ENCODE assay signal across 28 mouse cellular contexts in genomic region chr12:85700191-85700841, GRCm38 (mm10). TPM values are rescaled to one million over a fixed set of nuclear protein-coding genes. Genes with fewer than 3 reads are reported as not detected.
DNase-seq lines count a peak whose midpoint lies in the region; ATAC-seq and TF ChIP-seq lines count a peak whose summit lies in the region.
"Had no signal": no experiment of that assay in that cellular context is flagged by ENCODE, and none has a peak within 500 bp of the region (broad histone marks: within the 10 kb centered on the region; RNA-seq: fewer than 3 reads in every experiment).

No protein-coding gene starts in this region.

- DNase-seq in heart, adult 11 months, result peak; percentile 76
- no peak for DNase-seq in heart, postnatal 4 days
- no peak for DNase-seq in lung, embryonic 14.5 days
- DNase-seq in lung, postnatal 10 days, result no peak
- DNase-seq in CH12.LX (ENCODE audit: extremely low read depth), result no peak
- DNase-seq in adipocyte (ENCODE audit: low spot score), result peak; percentile 31
- DNase-seq in neural tube, embryonic 10.5 days (ENCODE audit: extremely low spot score, low spot score), result no peak
- DNase-seq in left cerebral cortex, adult 18-20 months (ENCODE audit: low spot score in 2 of 2), result no peak
- DNase-seq: adrenal gland, postnatal 14 days; B cell, adult 2 months; cerebellum, adult 11 months; gastrocnemius, postnatal 14 days; heart, adult 18-20 months; kidney, adult 11 months; kidney, postnatal 4 days; layer of hippocampus, adult 9-11 months; liver, postnatal 0 days; thymus, postnatal 14 days had no signal

- WGBS in lung, embryonic 14.5 days, result 49% methylated on average over 6 of the region's 6 CpGs

- peaks cover 9% of the 10 kb centered on the region; the same call in 1 of the 2 replicates for H3K4me1 ChIP-seq in lung, embryonic 14.5 days (ENCODE audit: insufficient read depth)
- H3K4me1 ChIP-seq in CH12.LX (ENCODE audit: control insufficient read depth in 1 of 2, insufficient read depth in 2 of 2), result peaks cover 33 to 72% of the 10 kb centered on the region in 2 experiments

- dilution Hi-C loops in CH12.LX (cut with MboI; ENCODE audit: extremely low pct_ligation_motif_present, extremely low pct_unique_long_range_greater_than_20kb, low sequenced_read_pairs), result no loop called here

- TF ChIP-seq CTCF in lung, embryonic 14.5 days (IDR thresholded peaks at IDR 0.05; ENCODE audit: low read depth), result no peak
- no peak for TF ChIP-seq CTCF in CH12.LX (conservative IDR thresholded peaks at IDR 0.05 in 1 of 2, IDR thresholded peaks at IDR 0.05 in 1 of 2; ENCODE audit: low read depth in 2 of 2, low read length in 2 of 2)

- H3K4me3 ChIP-seq in lung, embryonic 14.5 days (ENCODE audit: low read depth, low read length), result no peak overlapping the region
- no peak overlapping the region for H3K4me3 ChIP-seq in CH12.LX (replicated peaks in 1 of 3; ENCODE audit: low read depth in 2 of 3, low read length in 2 of 3, poor library complexity in 1 of 3)
- H3K4me3 ChIP-seq: embryonic facial prominence, embryonic 13.5 days; forebrain, embryonic 15.5 days; limb, embryonic 12.5 days; midbrain, embryonic 12.5 days; neural tube, embryonic 12.5 days had no signal

- peak overlapping the region; percentile 19; the same call in 1 of the 2 replicates for H3K27ac ChIP-seq in lung, embryonic 14.5 days (ENCODE audit: low read depth)
- H3K27ac ChIP-seq in CH12.LX (ENCODE audit: insufficient read depth, low read depth), result peak overlapping the region; percentile 40
- H3K27ac ChIP-seq: embryonic facial prominence, embryonic 13.5 days; forebrain, embryonic 15.5 days; limb, embryonic 12.5 days; midbrain, embryonic 12.5 days; neural tube, embryonic 12.5 days had no signal

- no peak for ATAC-seq in lung, embryonic 14.5 days (ENCODE audit: insufficient read depth)
- ATAC-seq: activated CD4-positive, CD25-positive, alpha-beta regulatory T cell, adult 4 months; forebrain, embryonic 15.5 days; liver, postnatal 0 days had no signal

- H3K4me2 ChIP-seq in lung, embryonic 14.5 days, result no peak overlapping the region
- H3K4me2 ChIP-seq in CH12.LX (ENCODE audit: insufficient read depth, low read depth, poor library complexity, severe bottlenecking), result no peak overlapping the region
- H3K4me2 ChIP-seq: embryonic facial prominence, embryonic 13.5 days; forebrain, embryonic 15.5 days; limb, embryonic 12.5 days; liver, embryonic 11.5 days; midbrain, embryonic 12.5 days; neural tube, embryonic 12.5 days had no signal

- no peak for TF ChIP-seq RAD21 in CH12.LX (IDR thresholded peaks at IDR 0.05; ENCODE audit: low read depth, low read length)

- no peak for TF ChIP-seq EP300 in CH12.LX (IDR thresholded peaks at IDR 0.05; ENCODE audit: low read length)

- no peaks in the 10 kb centered on the region for H3K27me3 ChIP-seq in lung, embryonic 14.5 days (ENCODE audit: insufficient read depth, low read length)
- no peaks in the 10 kb centered on the region for H3K27me3 ChIP-seq in CH12.LX (replicated peaks)
- H3K27me3 ChIP-seq: embryonic facial prominence, embryonic 13.5 days; forebrain, embryonic 15.5 days; limb, embryonic 12.5 days had no signal

- H3K36me3 ChIP-seq in lung, embryonic 14.5 days (ENCODE audit: insufficient read depth), result no peaks in the 10 kb centered on the region
- peaks cover 28 to 64% of the 10 kb centered on the region in 2 experiments for H3K36me3 ChIP-seq in CH12.LX (replicated peaks in 1 of 2; ENCODE audit: control insufficient read depth in 1 of 2, insufficient read depth in 1 of 2, low read length in 1 of 2)
- H3K36me3 ChIP-seq: embryonic facial prominence, embryonic 13.5 days; forebrain, embryonic 15.5 days; limb, embryonic 12.5 days; midbrain, embryonic 12.5 days; neural tube, embryonic 12.5 days had no signal

- TF ChIP-seq POLR2A in CH12.LX (IDR thresholded peaks at IDR 0.05; ENCODE audit: low read depth, low read length), result no peak

- H3K9me3 ChIP-seq in lung, embryonic 14.5 days (ENCODE audit: low read depth, low read length), result no peaks in the 10 kb centered on the region
- H3K9me3 ChIP-seq in CH12.LX (replicated peaks; ENCODE audit: low read length), result no peaks in the 10 kb centered on the region
- H3K9me3 ChIP-seq: embryonic facial prominence, embryonic 13.5 days; forebrain, embryonic 15.5 days; limb, embryonic 12.5 days; midbrain, embryonic 12.5 days; neural tube, embryonic 12.5 days had no signal

- H3K9ac ChIP-seq in lung, embryonic 14.5 days, result no peak overlapping the region
- H3K9ac ChIP-seq in CH12.LX (ENCODE audit: insufficient read depth, low read depth), result no peak overlapping the region
- H3K9ac ChIP-seq: embryonic facial prominence, embryonic 13.5 days; forebrain, embryonic 15.5 days; limb, embryonic 12.5 days; liver, postnatal 0 days; midbrain, embryonic 12.5 days; neural tube, embryonic 12.5 days had no signal

- peaks cover 23% of the 10 kb centered on the region for H3K79me2 ChIP-seq in CH12.LX (replicated peaks; ENCODE audit: control insufficient read depth, extremely low read depth, insufficient read depth, poor library complexity, severe bottlenecking)

- in situ Hi-C loops in CH12.LX (cut with MboI; ENCODE audit: low pct_ligation_motif_present, low pct_unique_long_range_greater_than_20kb, low sequenced_read_pairs), result no loop called here

TF ChIP-seq in CH12.LX, 34 proteins besides CTCF, POLR2A, EP300 and RAD21:
- TF ChIP-seq NELFE (IDR thresholded peaks at IDR 0.05; ENCODE audit: low read depth, low read length), result no peak
- TF ChIP-seq GABPA (IDR thresholded peaks at IDR 0.05; ENCODE audit: insufficient replicate concordance, low read depth, low read length), result no peak
- no peak for TF ChIP-seq BHLHE40 (IDR thresholded peaks at IDR 0.05; ENCODE audit: low read depth, low read length)
- no peak for TF ChIP-seq HCFC1 (IDR thresholded peaks at IDR 0.05; ENCODE audit: low read depth, low read length)
- no peak for TF ChIP-seq POLR2AphosphoS2 (IDR thresholded peaks at IDR 0.05; ENCODE audit: low read depth, low read length)
- TF ChIP-seq PAX5 (IDR thresholded peaks at IDR 0.05; ENCODE audit: low read length), result no peak
- TF ChIP-seq MAFK (IDR thresholded peaks at IDR 0.05; ENCODE audit: insufficient replicate concordance, low read length), result no peak
- no peak for TF ChIP-seq IRF4 (IDR thresholded peaks at IDR 0.05; ENCODE audit: low read depth, low read length)
- TF ChIP-seq TBP (conservative IDR thresholded peaks at IDR 0.05; ENCODE audit: low read depth, low read length), result no peak
- TF ChIP-seq USF1 (IDR thresholded peaks at IDR 0.05; ENCODE audit: low read depth, low read length), result no peak
- no peak for TF ChIP-seq CHD2 (IDR thresholded peaks at IDR 0.05; ENCODE audit: low read length)
- no peak for TF ChIP-seq JUN (IDR thresholded peaks at IDR 0.05; ENCODE audit: insufficient read depth, low read depth, low read length)
- no peak for TF ChIP-seq E2F4 (IDR thresholded peaks at IDR 0.05; ENCODE audit: insufficient replicate concordance, low read depth, low read length)
- no peak for TF ChIP-seq ZNF384 (IDR thresholded peaks at IDR 0.05; ENCODE audit: low read depth, low read length)

RNA-seq across cellular contexts. Expression of gene Batf, which starts 13.8 kb away (rescaled TPM):
- 1 to 10 TPM in 1 of 2 experiments, under 1 TPM in 1; 0.74 to 1.5 TPM for total RNA-seq in heart, postnatal 4 days (2021)
- 2.5 and 2.7 TPM in 2 replicates for polyA plus RNA-seq in lung, embryonic 14.5 days (2014; fragmentation: Nextera tagmentation; extraction: Ambion mirVana)
- total RNA-seq in CH12.LX (2012; rRNA removed), result 137 and 141 TPM in 2 replicates
- 128 and 142 TPM in 2 replicates for total RNA-seq in CH12.LX (2014; rRNA removed)
- polyA plus RNA-seq in CH12.LX (2012; ENCODE audit: insufficient read length, low read depth), result 89.2 and 104 TPM in 2 replicates
- total RNA-seq in left cerebral cortex, adult 18-20 months (2021), result under 1 TPM; 0.40 to 0.73 TPM

RNA-seq across cellular contexts. Expression of gene Flvcr2, which starts 46.0 kb away (rescaled TPM):
- total RNA-seq in heart, postnatal 4 days (2021), result 1 to 10 TPM; 4.9 to 6.0 TPM
- polyA plus RNA-seq in lung, embryonic 14.5 days (2014; fragmentation: Nextera tagmentation; extraction: Ambion mirVana), result 2.2 and 2.8 TPM in 2 replicates
- total RNA-seq in CH12.LX (2012; rRNA removed), result 0.04 TPM in 1 of 2 replicates, not detected in the other
- total RNA-seq in CH12.LX (2014; rRNA removed), result not detected in 2 replicates
- polyA plus RNA-seq in CH12.LX (2012; ENCODE audit: insufficient read length, low read depth), result 0.14 and 0.17 TPM in 2 replicates
- 1 to 10 TPM; 1.3 to 2.3 TPM for total RNA-seq in left cerebral cortex, adult 18-20 months (2021)
- total RNA-seq: megakaryocyte progenitor cell, adult 5-6 weeks; MEL; monocyte, adult 5-6 weeks had no signal

Comparison
In these comparisons a context has a peak if more than half of its experiments do, and no peak if none do; other contexts are left out.
1. DNase-seq: peak in heart, adult 11 months (single experiment) and adipocyte (single experiment); none in heart, postnatal 4 days (single experiment), lung, embryonic 14.5 days (single experiment), lung, postnatal 10 days (single experiment), CH12.LX (single experiment), neural tube, embryonic 10.5 days (single experiment) and left cerebral cortex, adult 18-20 months (0 of 2).
2. RNA of gene Batf, which starts 13.8 kb away (total RNA-seq): 128 to 142 TPM in CH12.LX; 0.74 to 1.5 TPM in heart, postnatal 4 days and 0.40 to 0.73 TPM in left cerebral cortex, adult 18-20 months; every median in the first group is over 10 times any median in the second.